Mouse (Mus musculus): ENCODE measurements at regions not wholly inside any gene's neighbourhood (a gene's known extent, or its start where the extent isn't known, plus 50 kb on each side); places are given as distances from the start of the nearest gene placed in this dataset.

- DNase-seq (ENCODE audit: low spot score in 2 of 2): no peak
Measured at GRCm38 (mm10) chr9:112014796-112015195, 220.9 kb downstream of the Arpp21 start.

GRCm38 (mm10) chr9:111994401-111994800, 241.3 kb downstream of the Arpp21 start:
- no peak for DNase-seq (ENCODE audit: low spot score in 2 of 2)

- no peak for DNase-seq (ENCODE audit: low spot score in 2 of 2)
Measured at GRCm38 (mm10) chr9:111993844-111994243, 241.9 kb downstream of the Arpp21 start.

GRCm38 (mm10) chr9:111990060-111990459, 245.7 kb downstream of the Arpp21 start:
- no peak for DNase-seq (ENCODE audit: low spot score in 2 of 2)

GRCm38 (mm10) chr9:111963405-111964037, 272.2 kb downstream of the Arpp21 start:
- no peak for DNase-seq (ENCODE audit: low spot score in 2 of 2)

GRCm38 (mm10) chr9:111957799-111958198, 267.7 kb upstream of the Stac start:
- DNase-seq (ENCODE audit: low spot score in 2 of 2): no peak

- DNase-seq (ENCODE audit: low spot score in 2 of 2): peak in 1 of 2 experiments; percentile 6
Measured at GRCm38 (mm10) chr9:111939271-111940067, 249.3 kb upstream of the Stac start.

GRCm38 (mm10) chr9:111932455-111932854, 242.3 kb upstream of the Stac start:
- DNase-seq (ENCODE audit: low spot score in 2 of 2): no peak

GRCm38 (mm10) chr9:111918275-111918940, 228.3 kb upstream of the Stac start:
- DNase-seq (ENCODE audit: low spot score in 2 of 2): peak; percentile 5 to 46

- peak in 1 of 2 experiments; percentile 9 for DNase-seq (ENCODE audit: low spot score in 2 of 2)
Measured at GRCm38 (mm10) chr9:111916684-111917535, 226.8 kb upstream of the Stac start.

GRCm38 (mm10) chr9:111908806-111909205, 218.7 kb upstream of the Stac start:
- no peak for DNase-seq (ENCODE audit: low spot score in 2 of 2)

GRCm38 (mm10) chr9:111900196-111900595, 210.0 kb upstream of the Stac start:
- no peak for DNase-seq (ENCODE audit: low spot score in 2 of 2)

GRCm38 (mm10) chr9:111897626-111898025, 207.5 kb upstream of the Stac start:
- no peak for DNase-seq (ENCODE audit: low spot score in 2 of 2)

- DNase-seq (ENCODE audit: low spot score in 2 of 2): no peak
Measured at GRCm38 (mm10) chr9:111879710-111880109, 189.6 kb upstream of the Stac start.

GRCm38 (mm10) chr9:111876846-111877245, 186.7 kb upstream of the Stac start:
- DNase-seq (ENCODE audit: low spot score in 2 of 2): no peak

- DNase-seq (ENCODE audit: low spot score in 2 of 2): no peak
Measured at GRCm38 (mm10) chr9:111870466-111870865, 180.3 kb upstream of the Stac start.

- no peak for DNase-seq (ENCODE audit: low spot score in 2 of 2)
Measured at GRCm38 (mm10) chr9:111869801-111870382, 179.7 kb upstream of the Stac start.

- DNase-seq (ENCODE audit: low spot score in 2 of 2): no peak
Measured at GRCm38 (mm10) chr9:111858051-111858450, 167.9 kb upstream of the Stac start.

GRCm38 (mm10) chr9:111854976-111855375, 164.8 kb upstream of the Stac start:
- no peak for DNase-seq (ENCODE audit: low spot score in 2 of 2)

GRCm38 (mm10) chr9:111846366-111846765, 156.2 kb upstream of the Stac start:
- DNase-seq (ENCODE audit: low spot score in 2 of 2): no peak

GRCm38 (mm10) chr9:111841151-111841550, 151.0 kb upstream of the Stac start:
- no peak for DNase-seq (ENCODE audit: low spot score in 2 of 2)

Data from thymus, postnatal 10 days (tissue).